Comparison of ENCODE assay signal across 13 mouse cellular contexts in the genomic region with DNA sequence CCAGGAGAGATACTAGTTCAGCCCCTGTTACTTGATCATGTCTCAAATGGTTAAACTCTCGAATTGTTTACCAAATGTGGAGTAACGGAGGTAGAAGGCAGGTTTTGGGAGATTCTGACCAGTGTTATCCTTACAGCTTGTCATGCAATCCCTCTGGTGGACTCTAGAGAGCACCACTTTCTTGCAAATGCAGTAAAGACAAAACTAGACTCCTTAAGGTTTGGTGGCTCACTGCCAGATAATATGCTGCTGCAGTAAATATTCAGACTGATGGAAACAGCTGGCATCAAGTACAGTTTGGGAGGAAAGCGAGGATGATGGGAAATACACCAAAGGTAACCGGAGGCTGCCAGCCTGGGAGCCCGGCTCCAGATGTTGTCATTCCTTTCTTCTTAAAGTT.
DNase-seq lines count a peak whose midpoint lies in the region; ATAC-seq and TF ChIP-seq lines count a peak whose summit lies in the region.
"Had no signal": no experiment of that assay in that cellular context is flagged by ENCODE, and none has a peak within 500 bp of the region (broad histone marks: within the 10 kb centered on the region; RNA-seq: fewer than 3 reads in every experiment).

No protein-coding gene starts in this region.

- no peak overlapping the region for H3K27ac ChIP-seq in forebrain, embryonic 14.5 days (ENCODE audit: low read depth, low read length)
- H3K27ac ChIP-seq in forebrain, embryonic 13.5 days: no peak overlapping the region
- H3K27ac ChIP-seq in cortical plate, adult 2 months (ENCODE audit: insufficient read depth, low read length): no peak overlapping the region
- no peak overlapping the region for H3K27ac ChIP-seq in liver, embryonic 12.5 days
- no peak overlapping the region for H3K27ac ChIP-seq in kidney, embryonic 14.5 days (ENCODE audit: low read depth, low read length)
- H3K27ac ChIP-seq: embryonic facial prominence, embryonic 12.5 days; liver, embryonic 14.5 days had no signal

- DNase-seq in forebrain, embryonic 14.5 days (ENCODE audit: low spot score): peak; percentile 22
- peak; percentile 1 to 14 for DNase-seq in left cerebral cortex, postnatal 10 days (ENCODE audit: extremely low spot score in 1 of 2, low spot score in 2 of 2)
- DNase-seq in left cerebral cortex, postnatal 4 days: no peak
- peak; percentile 12 for DNase-seq in 416B (ENCODE audit: low read depth)
- DNase-seq: adrenal gland, adult 8-10 months; thymus, postnatal 36 days had no signal

- no peak overlapping the region for H3K4me2 ChIP-seq in forebrain, embryonic 14.5 days (ENCODE audit: low read length)
- H3K4me2 ChIP-seq in forebrain, embryonic 13.5 days: no peak overlapping the region
- no peak overlapping the region for H3K4me2 ChIP-seq in liver, embryonic 12.5 days
- H3K4me2 ChIP-seq in kidney, embryonic 14.5 days (replicated peaks; ENCODE audit: low read depth, low read length): no peak overlapping the region
- H3K4me2 ChIP-seq: embryonic facial prominence, embryonic 12.5 days had no signal

- no peaks in the 10 kb centered on the region for H3K27me3 ChIP-seq in forebrain, embryonic 14.5 days (replicated peaks; ENCODE audit: control insufficient read depth, insufficient read depth, low read length)
- H3K27me3 ChIP-seq in forebrain, embryonic 13.5 days: no peaks in the 10 kb centered on the region
- H3K27me3 ChIP-seq in liver, embryonic 12.5 days (replicated peaks): no peaks in the 10 kb centered on the region
- no peaks in the 10 kb centered on the region for H3K27me3 ChIP-seq in kidney, embryonic 14.5 days (ENCODE audit: control insufficient read depth, insufficient read depth, low read length)
- H3K27me3 ChIP-seq: embryonic facial prominence, embryonic 12.5 days had no signal

- TF ChIP-seq CTCF in cortical plate, adult 2 months (IDR thresholded peaks at IDR 0.05; ENCODE audit: extremely low read depth, insufficient read depth, low read length): 0 out of 2 replicates have a peak, but pooled peaks have one; percentile 6

- H3K36me3 ChIP-seq in forebrain, embryonic 14.5 days (ENCODE audit: control insufficient read depth, insufficient read depth, low read length): no peaks in the 10 kb centered on the region
- no peaks in the 10 kb centered on the region for H3K36me3 ChIP-seq in forebrain, embryonic 13.5 days (ENCODE audit: poor library complexity, severe bottlenecking)
- no peaks in the 10 kb centered on the region for H3K36me3 ChIP-seq in liver, embryonic 12.5 days
- H3K36me3 ChIP-seq in kidney, embryonic 14.5 days (ENCODE audit: control insufficient read depth, insufficient read depth, low read length): no peaks in the 10 kb centered on the region
- H3K36me3 ChIP-seq: embryonic facial prominence, embryonic 12.5 days had no signal

- intact Hi-C loops in left cerebral cortex, postnatal 10 days (cut with DNase I): no loop called here
- intact Hi-C loops in left cerebral cortex, postnatal 4 days (cut with DNase I): no loop called here

- no peaks in the 10 kb centered on the region for H3K9me3 ChIP-seq in forebrain, embryonic 14.5 days (replicated peaks; ENCODE audit: control insufficient read depth, low read length)
- no peaks in the 10 kb centered on the region for H3K9me3 ChIP-seq in forebrain, embryonic 13.5 days (replicated peaks)
- no peaks in the 10 kb centered on the region for H3K9me3 ChIP-seq in liver, embryonic 12.5 days (replicated peaks)
- H3K9me3 ChIP-seq in kidney, embryonic 14.5 days (ENCODE audit: control insufficient read depth, low read length): no peaks in the 10 kb centered on the region
- H3K9me3 ChIP-seq: embryonic facial prominence, embryonic 12.5 days had no signal

- no peak for TF ChIP-seq POLR2A in cortical plate, adult 2 months (IDR thresholded peaks at IDR 0.05; ENCODE audit: extremely low read depth, insufficient read depth, low read length)

- no peak overlapping the region for H3K9ac ChIP-seq in forebrain, embryonic 14.5 days (ENCODE audit: low read length)
- no peak overlapping the region for H3K9ac ChIP-seq in forebrain, embryonic 13.5 days
- H3K9ac ChIP-seq in liver, embryonic 12.5 days: no peak overlapping the region
- H3K9ac ChIP-seq in kidney, embryonic 14.5 days (ENCODE audit: low read depth, low read length): no peak overlapping the region
- H3K9ac ChIP-seq: embryonic facial prominence, embryonic 12.5 days; liver, embryonic 14.5 days had no signal

- no peak overlapping the region for H3K4me3 ChIP-seq in forebrain, embryonic 14.5 days (ENCODE audit: low read depth, low read length)
- H3K4me3 ChIP-seq in forebrain, embryonic 13.5 days: no peak overlapping the region
- H3K4me3 ChIP-seq in cortical plate, adult 2 months (ENCODE audit: insufficient read depth, low read length): no peak overlapping the region
- H3K4me3 ChIP-seq in liver, embryonic 12.5 days: no peak overlapping the region
- H3K4me3 ChIP-seq in kidney, embryonic 14.5 days (ENCODE audit: low read length): no peak overlapping the region
- H3K4me3 ChIP-seq: embryonic facial prominence, embryonic 12.5 days had no signal

- no peaks in the 10 kb centered on the region for H3K4me1 ChIP-seq in forebrain, embryonic 14.5 days (ENCODE audit: control insufficient read depth, insufficient read depth, low read length)
- no peaks in the 10 kb centered on the region for H3K4me1 ChIP-seq in forebrain, embryonic 13.5 days
- H3K4me1 ChIP-seq in cortical plate, adult 2 months (ENCODE audit: control insufficient read depth, insufficient read depth, low read length): no peaks in the 10 kb centered on the region
- H3K4me1 ChIP-seq in liver, embryonic 12.5 days: no peaks in the 10 kb centered on the region
- H3K4me1 ChIP-seq in kidney, embryonic 14.5 days (ENCODE audit: control insufficient read depth, insufficient read depth, low read length): no peaks in the 10 kb centered on the region
- H3K4me1 ChIP-seq: embryonic facial prominence, embryonic 12.5 days had no signal

- no peak for ATAC-seq in forebrain, embryonic 14.5 days
- ATAC-seq in forebrain, embryonic 13.5 days: no peak
- ATAC-seq in liver, embryonic 12.5 days: no peak
- no peak for ATAC-seq in kidney, embryonic 14.5 days (ENCODE audit: low FRiP score, low TSS enrichment)
- ATAC-seq: forebrain, embryonic 16.5 days had no signal

- WGBS in forebrain, embryonic 14.5 days: 63% methylated on average over 5 of the region's 5 CpGs
- WGBS in forebrain, embryonic 13.5 days: 62% methylated on average over 5 of the region's 5 CpGs
- 43% methylated on average over 5 of the region's 5 CpGs for WGBS in liver, embryonic 12.5 days (ENCODE audit: insufficient replicate concordance)
- WGBS in kidney, embryonic 14.5 days: 56% methylated on average over 5 of the region's 5 CpGs
